Comparison of ENCODE assay signal across 8 mouse cellular contexts in the genomic region with DNA sequence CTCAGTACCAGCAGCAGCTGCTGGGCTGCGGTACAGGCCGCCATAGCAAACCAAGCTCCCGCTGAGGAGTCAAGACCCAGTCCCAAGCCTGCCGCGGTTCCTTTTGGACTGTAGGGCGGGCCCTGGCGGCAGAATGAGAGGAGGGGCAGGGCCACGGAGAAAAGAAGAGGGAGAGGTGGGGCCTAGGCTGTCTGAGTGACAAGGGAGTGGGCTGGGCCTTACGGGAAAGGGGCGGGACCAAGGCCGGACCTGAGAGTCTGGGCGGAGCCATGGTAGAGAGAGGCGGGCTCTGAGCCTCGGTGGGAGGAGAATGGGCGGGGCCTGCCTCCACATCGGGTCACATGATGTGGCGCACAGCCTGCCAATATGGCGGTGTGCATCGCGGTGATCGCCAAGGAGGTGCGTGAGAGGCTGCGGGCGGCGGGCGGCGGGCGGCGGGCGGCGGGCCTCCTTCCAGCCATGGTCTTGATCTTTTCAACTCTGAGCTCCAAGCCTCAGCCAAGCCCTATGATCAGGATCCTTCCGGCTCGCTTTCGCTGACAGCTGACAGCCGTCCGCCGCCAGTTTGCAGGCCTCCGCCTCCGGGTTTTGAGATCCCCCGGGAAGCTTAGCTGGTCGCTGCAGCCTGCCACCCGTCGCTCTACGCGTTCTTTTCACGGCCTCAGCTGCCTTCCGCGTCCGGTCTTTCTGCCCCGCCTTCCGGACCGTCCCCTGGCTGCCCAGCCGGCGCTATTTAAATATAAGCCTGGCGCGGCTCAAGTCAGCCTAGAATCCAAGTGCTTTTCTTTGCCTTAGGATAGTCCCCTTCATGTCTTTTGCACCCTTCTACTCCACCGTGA. TPM values are rescaled to one million over a fixed set of nuclear protein-coding genes. Genes with fewer than 3 reads are reported as not detected.
A peak's percentile ranks its signal among the peaks of the same experiment; 100 is the strongest.
DNase-seq lines count a peak whose midpoint lies in the region; ATAC-seq lines count a peak whose summit lies in the region.

A gene (minus strand): TSS at position 169 of the 839 bp plus-strand sequence.
A gene (plus strand): TSS at position 346 of the 839 bp plus-strand sequence.

- H3K9me3 ChIP-seq in intestine, embryonic 14.5 days (ENCODE audit: control insufficient read depth, low read length): no peaks in the 10 kb centered on the region

- ATAC-seq in intestine, embryonic 14.5 days (replicated peaks; ENCODE audit: low FRiP score, low TSS enrichment, low read depth): peak; percentile 96

- peaks cover 10% of the 10 kb centered on the region; the same call in 1 of the 2 replicates for H3K4me1 ChIP-seq in intestine, embryonic 14.5 days (replicated peaks; ENCODE audit: control insufficient read depth, insufficient read depth, low read length)

- H3K27ac ChIP-seq in intestine, embryonic 14.5 days (ENCODE audit: low read depth): peak within 1 kb of the TSS; percentile 71

- intact Hi-C loops in left cerebral cortex, postnatal 14 days (cut with DNase I): loop anchor here (5.0 kb wide), 1 partner anchor 109 kb away; no protein-coding TSS in a partner anchor

- H3K36me3 ChIP-seq in intestine, embryonic 14.5 days (ENCODE audit: control insufficient read depth, insufficient read depth, low read length): peaks cover 9% of the 10 kb centered on the region; the same call in 1 of the 2 replicates

- H3K9ac ChIP-seq in intestine, embryonic 14.5 days (ENCODE audit: low read length): peak within 1 kb of the TSS; percentile 62

- H3K4me3 ChIP-seq in intestine, embryonic 14.5 days (ENCODE audit: low read depth, low read length): peak within 1 kb of the TSS; percentile 70

- H3K4me2 ChIP-seq in intestine, embryonic 14.5 days (ENCODE audit: low read length): peak within 1 kb of the TSS; percentile 93

- H3K27me3 ChIP-seq in intestine, embryonic 14.5 days (replicated peaks; ENCODE audit: control insufficient read depth, insufficient read depth, low read length): no peaks in the 10 kb centered on the region

- WGBS in intestine, embryonic 14.5 days: under 1% methylated on average over 57 of the region's 57 CpGs

- DNase-seq in adrenal gland, adult 18-20 months (ENCODE audit: low spot score in 2 of 2): peak; percentile 90 to 93
- DNase-seq in embryo, embryonic 11 days: peak; percentile 99
- DNase-seq in gastrocnemius, postnatal 25 days: peak; percentile 93
- peak; percentile 99 for DNase-seq in intestine, embryonic 14.5 days (ENCODE audit: low spot score)
- DNase-seq in left cerebral cortex, postnatal 14 days (ENCODE audit: low spot score in 2 of 2): peak; percentile 94 to 97
- peak; percentile 99 for DNase-seq in mesoderm, embryonic 11.5 days (ENCODE audit: low read depth, low spot score)
- peak; percentile 93 to 95 for DNase-seq in right cerebral cortex, postnatal 36 days (ENCODE audit: low spot score in 2 of 2)
- DNase-seq in yolk sac, embryonic 10.5 days (ENCODE audit: low spot score): peak; percentile 98

RNA-seq across cellular contexts. Expression of the first gene that starts in this region (rescaled TPM):
- total RNA-seq in adrenal gland, adult 18-20 months (2021): 1 to 10 TPM; 5.0 to 6.1 TPM
- total RNA-seq in gastrocnemius, postnatal 25 days (2021): 1 to 10 TPM; 1.3 to 1.8 TPM
- polyA plus RNA-seq in intestine, embryonic 14.5 days (2014; fragmentation: Nextera tagmentation; extraction: Ambion mirVana): 12.2 and 13.8 TPM in 2 replicates
- 10 to 100 TPM in 1 of 2 experiments, 1 to 10 TPM in 1; 9.7 to 10.3 TPM for total RNA-seq in left cerebral cortex, postnatal 14 days (2021)

RNA-seq across cellular contexts. Expression of the second gene that starts in this region (rescaled TPM):
- total RNA-seq in adrenal gland, adult 18-20 months (2021): 10 to 100 TPM; 63.1 to 64.5 TPM
- total RNA-seq in gastrocnemius, postnatal 25 days (2021): 10 to 100 TPM; 37.9 to 40.3 TPM
- 67.3 and 71.8 TPM in 2 replicates for polyA plus RNA-seq in intestine, embryonic 14.5 days (2014; fragmentation: Nextera tagmentation; extraction: Ambion mirVana)
- 10 to 100 TPM; 84.2 to 85.9 TPM for total RNA-seq in left cerebral cortex, postnatal 14 days (2021)

Comparison
In these comparisons a context has a peak if more than half of its experiments do, and no peak if none do; other contexts are left out.
1. Peak in every context shown above with its lines: DNase-seq, ATAC-seq, H3K4me3 ChIP-seq and H3K27ac ChIP-seq.